Mouse (Mus musculus) granulocyte monocyte progenitor cell, adult 5-6 weeks (primary cell): ENCODE data around the gene Mmp14. TPM values are rescaled to one million over a fixed set of nuclear protein-coding genes. Genes with fewer than 3 reads are reported as not detected.
A peak's percentile ranks its signal among the peaks of the same experiment; 100 is the strongest.

ENCODE experiments used
- ATAC-seq: replicated peaks from 2 replicates; pipeline ENCODE4 v1.8.0; 2016; ENCODE audit warnings: mild to moderate bottlenecking, moderate TSS enrichment, inconsistent platforms; ENCODE audit not compliant: poor library complexity, severe bottlenecking
- total RNA-seq, 2 experiments: library from RNA; stranded (forward) in 1 of 2; stranded (reverse) in 1 of 2; fragments of 200-712, 200-1000 nt in 1 of 2; fragments of >200 nt in 1 of 2; fragmentation: Nextera tagmentation in 1 of 2; gene quantifications; 2 replicates each; pipeline ENCODE4 v1.2.3; 2014 to 2017

The Mmp14 gene
- total RNA-seq, 2 experiments from 2014 or later: not detected

DNA sequence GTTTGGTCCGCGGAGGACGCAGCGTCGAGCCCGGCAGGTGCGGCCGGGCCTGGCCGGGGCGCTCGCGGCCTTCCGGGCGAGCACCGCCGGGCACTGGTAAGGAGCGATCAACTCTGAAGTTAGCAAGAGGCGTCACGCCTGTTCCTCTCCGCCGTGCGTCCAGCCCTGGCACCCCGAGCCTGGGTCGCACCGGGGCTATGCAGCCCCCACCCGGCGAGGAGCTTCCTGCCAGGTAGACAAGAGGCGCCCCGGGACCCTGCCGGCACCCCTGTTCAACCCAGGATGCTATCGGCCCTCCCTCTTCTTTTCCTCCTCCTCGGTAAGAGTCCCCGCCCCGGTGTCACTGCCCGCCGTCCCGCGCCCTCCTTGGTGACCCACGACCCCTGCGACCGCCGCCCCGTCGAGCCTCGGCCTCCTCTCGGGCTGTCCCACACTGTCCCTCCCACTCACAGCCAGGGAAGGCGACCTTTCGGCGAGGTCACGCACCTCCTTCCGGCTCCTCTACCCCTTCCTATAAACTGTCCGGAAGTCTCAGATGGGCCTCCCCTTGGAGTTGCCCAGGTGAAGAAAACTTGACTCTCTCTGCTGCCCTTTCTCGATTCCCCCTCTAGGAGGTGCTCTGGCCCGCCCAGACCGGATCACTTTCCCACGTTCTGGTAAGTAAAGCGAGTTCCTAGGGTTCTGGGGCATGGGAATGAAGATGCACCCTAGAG is 33.0 kb downstream of the Mmp14 start:
- ATAC-seq: peak; percentile 72

DNA sequence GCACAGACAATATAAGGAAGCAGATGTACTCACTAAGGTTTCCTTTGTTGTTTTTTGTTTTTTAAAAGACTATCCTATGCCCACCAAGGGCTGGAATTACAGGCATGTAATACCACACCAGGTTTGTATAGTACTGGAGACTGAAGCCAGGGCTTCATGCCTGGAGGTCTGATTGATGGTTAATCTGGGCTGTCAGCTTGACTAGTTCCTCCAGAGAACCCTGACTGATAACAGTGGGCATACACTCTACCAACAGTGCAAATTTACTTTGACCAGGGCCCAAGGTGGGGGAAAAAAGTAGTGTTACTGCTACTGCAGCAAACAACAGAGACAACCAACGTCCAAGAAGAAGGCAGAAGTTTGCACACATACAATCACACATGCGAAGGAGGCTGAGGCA is 40.1 kb downstream of the Mmp14 start:
- no peak for ATAC-seq

DNA sequence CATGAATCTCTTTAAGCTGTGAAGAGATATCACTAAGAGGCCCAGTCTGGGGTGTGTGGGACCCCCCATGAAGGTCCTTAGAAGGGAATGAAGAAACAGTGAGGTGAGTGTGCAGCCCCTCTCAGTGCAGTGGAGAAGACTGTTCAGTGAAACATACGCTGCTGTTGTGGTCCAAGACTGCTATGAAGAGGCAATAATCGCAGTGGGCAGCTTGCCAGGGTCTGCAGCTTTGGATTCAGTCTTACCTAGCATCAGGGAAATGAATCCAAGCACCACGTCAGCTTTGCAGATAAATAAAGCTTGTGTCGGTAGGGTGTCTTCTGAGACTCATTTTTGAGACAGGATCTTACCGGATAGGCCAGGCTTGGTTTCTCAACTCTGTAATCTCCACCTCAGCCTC is 41.3 kb downstream of the Mmp14 start:
- ATAC-seq: no peak

DNA sequence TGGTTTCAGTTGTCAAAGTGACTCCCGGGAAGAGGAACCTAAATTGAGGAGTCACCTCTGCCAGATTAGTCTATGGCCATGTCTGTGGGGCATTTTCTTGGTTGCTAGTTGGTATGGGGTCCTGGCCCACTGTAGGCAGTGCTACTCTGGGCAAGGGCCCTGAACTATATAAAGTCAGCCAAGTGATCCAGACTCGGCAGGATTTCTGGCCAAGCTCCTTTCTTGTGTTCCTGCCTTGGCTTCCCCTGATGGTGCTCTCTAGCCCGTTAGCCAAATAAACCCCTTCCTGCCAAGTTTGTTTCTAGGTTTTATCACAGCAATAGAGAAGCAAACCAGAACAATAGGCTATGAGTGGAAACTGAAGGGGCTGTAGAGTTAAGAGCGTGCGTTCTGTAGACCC is 43.3 kb downstream of the Mmp14 start:
- no peak for ATAC-seq

DNA sequence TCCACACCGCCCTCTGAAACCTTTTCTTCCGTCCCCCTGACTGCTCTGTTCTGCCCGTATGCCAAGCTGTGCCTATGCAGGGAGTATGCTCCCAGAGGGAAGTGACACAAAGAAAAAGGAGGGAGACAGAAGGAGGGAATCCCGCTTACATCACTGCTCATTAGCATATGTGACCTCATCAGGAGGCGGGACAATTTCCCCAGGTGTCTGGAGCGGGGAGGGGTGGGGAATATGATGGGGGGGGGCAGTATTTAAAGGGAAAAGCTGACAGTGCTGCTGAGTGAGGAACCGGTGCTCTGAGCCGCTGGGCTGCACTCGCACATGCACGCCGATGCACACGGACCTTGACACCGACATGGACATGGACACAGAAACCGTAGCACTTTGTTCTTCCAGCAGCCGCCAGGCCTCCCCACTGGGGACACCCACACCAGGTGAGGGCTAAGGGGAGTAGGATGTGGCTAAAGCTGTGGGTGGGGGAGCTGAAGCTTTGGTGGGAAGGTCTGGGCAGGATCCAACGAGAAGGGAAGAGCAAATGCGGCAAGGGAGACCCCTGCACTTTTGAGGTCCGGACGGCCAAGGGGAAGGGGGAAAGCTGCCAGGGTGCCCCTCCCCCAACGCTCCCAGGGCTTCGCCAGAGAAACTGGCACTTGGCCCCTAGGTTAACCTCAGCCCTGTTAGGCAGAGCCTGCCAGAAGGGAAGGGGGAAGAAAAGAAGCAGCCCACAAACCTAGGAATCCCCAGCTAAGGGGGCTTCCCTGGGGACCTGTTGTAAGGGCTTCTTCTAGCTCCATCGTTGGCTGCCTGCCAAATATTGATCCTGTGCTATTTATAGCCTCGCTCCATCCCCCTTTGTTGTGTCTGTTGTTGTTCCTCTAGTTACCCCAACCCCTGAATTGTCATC is 44.8 kb downstream of the Mmp14 start, which contains the start of gene Rem2:
Gene Rem2 (plus strand): TSS at position 160 of the 904 bp plus-strand sequence.
- peak; percentile 53 for ATAC-seq

DNA sequence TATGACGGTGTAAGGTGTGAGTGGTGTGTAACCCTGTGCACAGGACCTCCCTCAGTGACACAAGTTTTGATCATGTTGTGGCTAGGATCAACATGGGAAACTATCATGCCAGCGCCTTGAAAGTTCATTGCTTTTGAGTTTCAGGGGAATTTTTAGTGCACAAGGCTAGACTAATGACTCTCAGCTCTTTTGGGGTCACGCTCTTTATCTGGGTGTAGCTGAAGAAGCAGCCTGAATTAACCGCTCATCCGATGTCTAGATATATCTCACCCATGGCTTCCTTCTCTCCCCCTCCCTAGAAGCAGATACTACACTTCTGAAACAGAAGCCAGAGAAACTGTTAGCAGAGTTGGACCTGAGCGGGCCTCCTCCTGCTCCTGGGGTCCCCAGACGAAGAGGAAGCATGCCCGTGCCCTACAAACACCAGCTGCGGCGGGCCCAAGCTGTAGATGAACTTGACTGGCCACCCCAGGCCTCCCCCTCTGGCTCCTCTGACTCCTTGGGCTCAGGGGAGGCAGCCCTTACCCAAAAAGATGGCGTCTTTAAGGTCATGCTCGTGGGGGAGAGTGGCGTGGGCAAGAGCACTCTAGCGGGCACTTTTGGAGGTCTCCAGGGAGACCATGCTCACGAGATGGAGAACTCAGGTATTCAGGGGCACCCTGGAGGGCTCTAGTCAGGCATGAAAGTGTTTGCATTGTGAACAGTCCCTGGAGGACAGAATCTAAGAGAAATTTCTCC is 45.9 kb downstream of the Mmp14 start:
- no peak for ATAC-seq

DNA sequence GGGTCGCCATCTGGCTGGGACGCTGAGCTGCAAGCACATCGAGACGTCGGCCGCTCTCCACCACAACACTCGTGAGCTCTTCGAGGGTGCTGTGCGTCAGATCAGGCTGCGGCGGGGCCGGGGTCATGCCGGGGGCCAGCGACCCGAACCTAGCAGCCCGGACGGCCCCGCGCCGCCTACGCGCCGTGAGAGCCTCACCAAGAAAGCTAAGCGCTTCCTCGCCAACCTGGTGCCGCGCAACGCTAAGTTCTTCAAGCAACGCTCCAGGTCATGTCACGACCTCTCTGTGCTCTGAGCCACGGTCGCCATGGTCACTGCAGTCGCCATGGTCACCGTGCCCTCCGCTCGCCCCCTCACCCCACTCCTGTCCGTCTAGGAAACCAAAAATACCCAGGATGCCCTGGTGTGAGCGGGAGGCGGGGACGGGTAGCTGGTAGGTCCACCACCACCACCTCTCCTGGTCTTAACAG is 48.1 kb downstream of the Mmp14 start:
- ATAC-seq: peak; percentile 11

DNA sequence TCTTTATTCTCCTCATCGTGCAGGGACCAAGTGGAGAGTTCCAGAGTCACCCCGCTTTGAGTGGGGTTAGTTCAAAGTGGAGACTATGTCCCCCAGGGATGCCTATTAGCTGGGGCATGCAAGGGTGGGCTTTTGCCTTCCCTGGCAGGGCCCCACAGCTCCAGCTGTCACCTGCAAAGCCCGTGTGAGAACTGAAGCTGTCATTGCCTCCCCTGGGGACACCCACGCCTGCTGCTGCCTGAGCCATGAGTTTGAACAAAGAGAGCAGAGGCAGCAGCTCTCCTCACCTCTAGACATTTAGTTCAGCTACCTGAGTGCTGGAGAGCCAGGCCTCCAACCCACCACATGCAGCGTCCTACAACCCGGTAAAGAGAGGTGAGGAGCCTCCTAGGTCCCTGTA is 49.3 kb downstream of the Mmp14 start:
- ATAC-seq: no peak

DNA sequence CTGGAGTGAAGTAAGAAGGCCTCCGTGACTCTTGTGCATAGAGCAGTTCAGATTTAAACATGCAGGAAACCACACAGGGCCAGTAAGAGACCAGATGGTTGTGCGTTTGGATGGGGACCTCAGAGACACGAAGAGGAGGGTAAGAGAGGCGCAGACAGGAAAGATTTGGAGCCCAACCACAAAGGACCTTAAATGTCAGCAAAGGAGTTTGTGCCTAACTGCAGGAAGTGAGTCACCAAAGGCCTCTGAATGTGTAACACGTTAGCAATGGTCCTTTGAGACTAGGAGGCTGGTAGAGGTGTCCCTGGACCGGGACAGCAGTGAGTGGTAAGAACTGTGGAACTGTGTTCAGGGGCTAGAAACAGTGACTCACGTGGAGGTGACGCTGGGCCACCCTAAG is 50.0 kb downstream of the Mmp14 start:
- ATAC-seq: peak; percentile 70

DNA sequence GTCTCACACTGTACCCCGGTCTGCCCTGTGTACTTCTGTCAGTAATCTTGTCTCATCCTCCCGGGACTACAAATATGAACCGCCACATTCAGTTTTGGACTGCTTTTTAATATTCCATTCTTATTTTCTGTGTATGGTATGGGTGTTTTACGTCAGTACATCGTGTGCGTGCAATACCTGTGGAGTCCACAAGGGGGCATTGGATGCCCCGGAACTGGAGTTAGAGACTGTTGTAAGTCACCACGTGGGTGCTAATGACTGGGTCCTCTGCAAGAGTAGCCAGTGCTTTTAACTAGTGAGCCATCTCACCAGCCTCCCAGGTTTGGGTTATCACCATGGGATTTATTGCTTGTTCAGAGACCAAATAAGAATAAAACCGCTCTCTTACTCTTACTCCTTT is 51.1 kb downstream of the Mmp14 start:
- peak; percentile 50 for ATAC-seq

DNA sequence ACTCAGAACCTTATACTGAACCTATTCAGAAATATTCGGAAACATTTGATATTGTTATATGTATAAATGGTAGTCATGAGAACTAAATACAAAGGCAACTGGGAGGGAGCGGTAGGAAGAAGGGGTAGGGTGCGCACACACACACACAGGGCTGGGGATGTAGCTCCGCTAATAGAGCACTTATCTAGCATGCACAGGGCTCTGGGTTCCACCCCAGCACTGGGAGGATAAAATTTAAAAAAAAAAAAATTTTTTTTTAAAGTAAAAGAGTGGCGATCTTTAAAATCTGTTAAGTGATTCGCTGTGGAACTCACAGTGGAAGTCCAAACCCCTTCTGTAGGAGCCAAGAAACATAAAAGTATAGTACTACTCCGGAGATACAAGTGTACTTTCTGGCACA is 54.5 kb downstream of the Mmp14 start:
- ATAC-seq: no peak

DNA sequence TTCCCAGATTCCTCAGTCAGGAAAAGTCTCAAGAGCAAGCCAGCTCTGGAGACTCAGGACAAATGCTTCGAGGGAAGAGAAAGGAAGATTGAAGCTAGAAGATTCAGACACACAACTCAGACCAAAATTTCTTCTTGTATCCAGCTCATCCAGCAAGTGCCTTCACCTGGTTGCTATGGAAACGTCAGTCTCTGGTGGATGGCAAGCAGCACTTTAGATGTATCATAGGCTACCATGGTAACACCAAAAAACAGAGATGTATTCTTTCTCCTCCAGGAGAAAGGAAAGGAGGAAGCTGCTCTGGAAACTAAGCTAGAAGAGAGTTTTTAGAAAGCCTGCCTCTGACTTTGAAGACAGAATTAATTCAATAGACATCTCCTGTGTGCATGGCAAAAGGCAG is 56.3 kb downstream of the Mmp14 start:
- ATAC-seq: no peak

DNA sequence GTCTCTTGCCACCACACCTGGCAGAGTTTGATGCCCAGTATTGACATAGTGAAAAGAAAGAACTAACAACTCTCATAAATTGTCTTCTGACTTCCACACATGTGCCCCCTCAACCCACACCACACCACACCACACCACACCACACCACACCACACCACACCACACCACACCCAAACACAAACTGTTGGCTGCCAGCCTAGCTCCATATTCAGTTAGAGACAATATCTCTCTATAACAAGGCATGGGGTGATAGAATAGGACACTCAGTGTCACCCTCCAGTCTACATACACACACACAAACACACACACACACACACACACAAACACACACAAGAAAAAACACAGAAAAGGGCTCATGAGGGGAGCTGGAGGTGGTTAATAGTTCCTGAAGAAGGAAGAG is 56.9 kb downstream of the Mmp14 start:
- ATAC-seq: no peak

DNA sequence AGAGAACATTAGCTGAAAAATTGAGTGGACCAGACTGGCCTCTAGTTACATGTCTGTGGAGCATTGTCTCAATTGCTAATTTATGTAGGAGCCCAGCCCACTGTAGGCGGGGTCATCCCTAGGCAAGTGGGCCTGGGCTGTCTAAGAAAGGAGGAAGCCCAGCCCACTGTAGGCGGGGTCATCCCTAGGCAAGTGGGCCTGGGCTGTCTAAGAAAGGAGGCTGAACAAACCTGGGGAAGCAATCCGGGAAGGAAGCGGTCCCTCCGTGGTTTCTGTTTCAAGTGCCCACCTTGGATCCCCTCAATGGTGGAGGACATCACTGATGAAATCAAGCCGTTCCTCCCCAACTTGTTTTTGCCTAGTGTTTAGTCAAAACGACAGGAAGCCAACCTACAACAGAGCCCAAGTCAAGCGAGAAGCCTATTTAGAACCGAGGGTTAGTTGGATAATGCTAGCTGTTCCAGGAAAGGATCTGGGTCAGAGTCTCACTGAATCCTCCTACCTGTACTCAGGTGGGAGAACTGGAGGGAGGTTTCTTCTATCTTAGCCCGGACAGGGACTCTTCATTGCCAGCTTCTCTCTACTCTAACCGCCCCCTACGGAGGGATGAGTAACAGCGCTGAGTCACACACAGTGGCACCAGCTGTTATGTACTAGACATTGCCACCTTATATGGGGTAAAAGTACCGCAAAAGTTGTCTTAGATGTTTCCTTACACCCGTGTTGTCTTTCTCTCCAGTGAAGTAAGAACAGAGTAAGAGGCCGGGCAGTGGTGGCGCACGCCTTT is 61.1 kb downstream of the Mmp14 start:
- peak; percentile 80 for ATAC-seq

DNA sequence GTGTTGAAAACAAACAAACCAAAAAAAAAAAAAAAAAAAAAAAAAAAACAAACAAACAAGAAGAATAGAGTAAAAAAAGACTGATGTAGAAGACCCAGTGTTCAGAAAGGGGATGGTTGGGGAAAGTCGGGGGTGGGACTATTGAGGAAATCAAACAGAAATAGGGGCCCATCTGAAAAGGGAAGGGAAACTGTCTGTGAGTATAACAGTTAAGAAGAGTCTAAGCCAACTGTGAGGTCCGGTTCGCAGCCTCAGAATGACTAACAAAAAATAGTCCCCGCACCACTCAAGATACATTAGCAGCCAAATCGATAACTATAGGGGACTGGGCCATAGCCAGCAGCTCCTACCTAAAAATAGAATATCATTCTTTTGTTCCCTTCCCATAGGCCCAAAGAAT is 61.8 kb downstream of the Mmp14 start:
- peak; percentile 53 for ATAC-seq

DNA sequence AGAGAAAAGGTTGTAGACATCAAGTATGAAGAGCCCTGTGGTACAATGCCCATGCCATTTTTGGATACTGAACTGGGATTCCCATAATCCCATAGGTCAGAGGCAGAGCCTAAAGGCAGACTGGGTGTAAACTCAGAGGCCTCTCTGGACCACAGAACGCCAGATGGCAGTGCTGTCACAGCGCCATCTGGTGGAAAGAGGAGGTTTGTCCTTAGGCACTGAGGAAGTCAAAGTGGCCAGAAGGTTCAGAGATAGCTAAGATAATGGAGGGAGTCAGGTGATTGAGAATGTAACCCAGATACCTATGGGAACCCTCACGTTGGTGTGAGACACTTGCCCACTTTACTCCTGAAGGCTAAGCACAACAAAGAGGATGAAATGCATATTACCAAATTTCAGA is 62.8 kb downstream of the Mmp14 start:
- ATAC-seq: peak; percentile 70
